Mouse (Mus musculus): ENCODE measurements around the gene Alms1. TPM values are rescaled to one million over a fixed set of nuclear protein-coding genes. Genes with fewer than 3 reads are reported as not detected.
A peak's percentile ranks its signal among the peaks of the same experiment; 100 is the strongest.

Gene Alms1
- polyA plus RNA-seq, 1 experiment from 2014 or later = 7.1 TPM

- Histone ChIP-seq H3K27me3 (ENCODE audit: insufficient read depth, low read length) (no peaks in the 10 kb centered on the region), H3K4me2 (no peak overlapping the region), H3K36me3 (ENCODE audit: insufficient read depth) (no peaks in the 10 kb centered on the region), H3K9ac (no peak overlapping the region), H3K9me3 (ENCODE audit: low read depth, low read length) (no peaks in the 10 kb centered on the region), H3K27ac (ENCODE audit: low read depth) (no peak overlapping the region), H3K4me1 (ENCODE audit: insufficient read depth) (peaks cover 3% of the 10 kb centered on the region; the same call in 1 of the 2 replicates), H3K4me3 (ENCODE audit: low read depth, low read length) (no peak overlapping the region)
- 85% methylated on average over 4 of the region's 4 CpGs for WGBS
- ATAC-seq (ENCODE audit: insufficient read depth) (no peak), DNase-seq (no peak)
- no peak for TF ChIP-seq CTCF (IDR thresholded peaks at IDR 0.05; ENCODE audit: low read depth)
These were observed 2.7 kb upstream of the Alms1 start for GRCm38 (mm10) chr6:85584612-85585011.

DNA sequence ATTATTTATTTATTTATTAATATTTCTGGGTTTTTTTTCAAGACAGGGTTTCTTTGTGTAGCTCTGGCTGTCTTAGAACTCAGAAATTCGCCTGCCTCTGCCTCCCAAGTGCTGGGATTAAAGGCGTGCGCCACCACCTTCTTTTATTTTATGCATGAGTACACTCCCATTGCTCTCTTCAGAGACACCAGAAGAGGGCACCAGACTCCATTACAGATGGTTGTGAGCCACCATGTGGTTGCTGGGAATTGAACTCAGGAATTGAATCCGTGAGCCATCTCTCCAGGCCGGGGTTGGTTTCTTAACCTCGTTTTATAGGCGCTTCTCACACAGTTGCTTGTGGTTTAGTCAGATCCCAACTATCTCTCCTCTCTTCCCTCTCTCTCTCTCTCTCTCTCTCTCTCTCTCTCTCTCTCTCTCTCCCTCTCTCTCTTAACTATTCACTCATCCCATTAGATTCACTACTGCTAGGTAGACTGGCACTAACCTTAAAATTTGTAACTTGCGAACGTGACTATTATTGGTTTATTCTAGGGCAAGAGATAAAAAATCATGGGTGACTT lies 445 bp upstream of the Alms1 start:
- Histone ChIP-seq H3K9me3 (ENCODE audit: low read depth, low read length) (no peaks in the 10 kb centered on the region), H3K9ac (peak overlapping the region; percentile 80; the same call in 1 of the 2 replicates), H3K27me3 (ENCODE audit: insufficient read depth, low read length) (no peaks in the 10 kb centered on the region), H3K4me3 (ENCODE audit: low read depth, low read length) (peak overlapping the region; percentile 84), H3K27ac (ENCODE audit: low read depth) (no peak overlapping the region), H3K4me1 (ENCODE audit: insufficient read depth) (peaks cover 3% of the 10 kb centered on the region; the same call in 1 of the 2 replicates), H3K36me3 (ENCODE audit: insufficient read depth) (no peaks in the 10 kb centered on the region), H3K4me2 (peak overlapping the region; percentile 64)
- 0 out of 2 replicates have a peak, but pooled peaks have one; percentile 1 for ATAC-seq (ENCODE audit: insufficient read depth)
- peak; percentile 16 for DNase-seq
- peak; percentile 39 for TF ChIP-seq CTCF (IDR thresholded peaks at IDR 0.05; ENCODE audit: low read depth)
- WGBS = 27% methylated on average over 9 of the region's 9 CpGs

DNA sequence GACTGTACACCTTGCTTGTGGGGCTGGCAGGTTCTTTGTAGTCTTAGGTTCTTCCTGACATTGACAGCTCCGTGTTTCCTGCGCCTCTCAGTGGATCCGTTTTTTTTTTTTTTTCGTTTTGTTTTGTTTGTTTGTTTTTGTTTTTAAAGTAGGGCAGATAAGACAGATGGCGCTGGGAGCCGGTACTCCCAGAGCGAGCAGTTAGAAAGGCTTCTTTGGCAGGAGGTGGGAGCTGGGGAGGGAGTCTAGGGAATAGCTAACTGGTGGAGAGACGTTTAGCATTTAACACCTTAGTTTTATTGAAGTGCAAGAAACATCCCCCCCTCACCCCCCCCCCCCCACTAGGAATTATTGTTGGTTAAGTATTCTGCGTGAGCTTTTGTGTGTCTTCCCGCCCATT lies 833 bp downstream of the Alms1 start:
- no peaks in the 10 kb centered on the region for H3K9me3 ChIP-seq (ENCODE audit: low read depth, low read length)
- H3K4me2 ChIP-seq = peak overlapping the region; percentile 64
- H3K27me3 ChIP-seq (ENCODE audit: insufficient read depth, low read length) = no peaks in the 10 kb centered on the region
- H3K27ac ChIP-seq (ENCODE audit: low read depth) = peak overlapping the region; percentile 87; the same call in 1 of the 2 replicates
- H3K36me3 ChIP-seq (ENCODE audit: insufficient read depth) = no peaks in the 10 kb centered on the region
- H3K4me1 ChIP-seq (ENCODE audit: insufficient read depth) = peaks cover 3% of the 10 kb centered on the region; the same call in 1 of the 2 replicates
- ATAC-seq (ENCODE audit: insufficient read depth) = no peak
- peak overlapping the region; percentile 84 for H3K4me3 ChIP-seq (ENCODE audit: low read depth, low read length)
- H3K9ac ChIP-seq = peak overlapping the region; percentile 80
- under 1% methylated on average over 10 of the region's 10 CpGs for WGBS
- DNase-seq = peak; percentile 32
- TF ChIP-seq CTCF (IDR thresholded peaks at IDR 0.05; ENCODE audit: low read depth) = no peak

GRCm38 (mm10) chr6:85588568-85588967 lies 1.2 kb downstream of the Alms1 start:
- ATAC-seq (ENCODE audit: insufficient read depth) = no peak
- H3K27ac ChIP-seq (ENCODE audit: low read depth) = no peak overlapping the region
- no peak for TF ChIP-seq CTCF (IDR thresholded peaks at IDR 0.05; ENCODE audit: low read depth)
- DNase-seq = peak; percentile 34
- no peaks in the 10 kb centered on the region for H3K27me3 ChIP-seq (ENCODE audit: insufficient read depth, low read length)
- peak overlapping the region; percentile 80 for H3K9ac ChIP-seq
- peak overlapping the region; percentile 84 for H3K4me3 ChIP-seq (ENCODE audit: low read depth, low read length)
- H3K9me3 ChIP-seq (ENCODE audit: low read depth, low read length) = no peaks in the 10 kb centered on the region
- H3K36me3 ChIP-seq (ENCODE audit: insufficient read depth) = no peaks in the 10 kb centered on the region
- peaks cover 3% of the 10 kb centered on the region; the same call in 1 of the 2 replicates for H3K4me1 ChIP-seq (ENCODE audit: insufficient read depth)
- H3K4me2 ChIP-seq = peak overlapping the region; percentile 64
- WGBS = 7% methylated on average over 4 of the region's 4 CpGs

DNA sequence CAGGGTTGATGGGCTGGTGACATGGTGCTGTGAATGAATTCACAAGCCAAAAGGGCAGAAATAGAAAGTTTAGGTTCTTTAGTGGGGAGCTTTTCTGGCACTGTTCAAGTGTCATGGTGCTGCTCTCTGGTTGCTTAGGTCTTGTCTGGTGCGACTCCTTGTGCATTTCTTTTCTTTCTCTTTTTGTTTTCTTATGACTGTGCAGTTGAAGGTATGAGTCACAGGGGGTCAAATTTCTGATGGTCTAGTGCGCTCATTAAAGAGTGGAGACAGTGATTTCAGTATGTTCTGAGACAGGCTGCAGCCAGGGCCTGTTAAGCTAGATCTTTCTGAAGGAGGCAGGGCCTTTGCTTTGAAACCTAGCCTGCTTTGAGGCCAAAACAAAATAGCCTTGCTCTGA lies 2.8 kb downstream of the Alms1 start:
- Histone ChIP-seq H3K36me3 (ENCODE audit: insufficient read depth) (no peaks in the 10 kb centered on the region), H3K4me3 (ENCODE audit: low read depth, low read length) (no peak overlapping the region), H3K9ac (no peak overlapping the region), H3K27ac (ENCODE audit: low read depth) (no peak overlapping the region), H3K9me3 (ENCODE audit: low read depth, low read length) (no peaks in the 10 kb centered on the region), H3K4me2 (peak overlapping the region; percentile 64; the same call in 1 of the 2 replicates), H3K27me3 (ENCODE audit: insufficient read depth, low read length) (no peaks in the 10 kb centered on the region), H3K4me1 (ENCODE audit: insufficient read depth) (peaks cover 3% of the 10 kb centered on the region; the same call in 1 of the 2 replicates)
- no peak for DNase-seq
- ATAC-seq (ENCODE audit: insufficient read depth) = no peak
- 68% methylated on average over 2 of the region's 2 CpGs for WGBS
- TF ChIP-seq CTCF (IDR thresholded peaks at IDR 0.05; ENCODE audit: low read depth) = no peak

DNA sequence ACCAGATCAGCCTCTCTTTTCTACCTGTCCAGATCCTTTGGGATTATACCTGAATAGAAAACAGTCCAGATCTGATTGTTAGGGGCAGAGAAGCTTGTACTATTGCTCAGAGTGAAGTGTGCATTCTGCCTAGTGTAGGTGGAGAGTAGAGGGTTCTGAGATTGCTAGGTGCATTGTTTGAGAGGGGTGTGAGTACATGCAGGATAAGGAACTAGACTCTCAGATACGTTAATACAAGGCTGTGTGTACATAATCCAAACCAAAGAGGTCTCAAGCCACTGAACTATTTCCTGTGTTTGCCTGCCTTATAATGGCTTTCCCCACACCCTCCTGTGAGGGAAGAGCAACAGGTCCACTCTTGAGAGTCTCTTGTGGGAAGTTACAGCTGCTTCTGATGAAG lies 12.0 kb downstream of the Alms1 start:
- H3K4me2 ChIP-seq = no peak overlapping the region
- H3K27me3 ChIP-seq (ENCODE audit: insufficient read depth, low read length) = no peaks in the 10 kb centered on the region
- no peak for TF ChIP-seq CTCF (IDR thresholded peaks at IDR 0.05; ENCODE audit: low read depth)
- ATAC-seq (ENCODE audit: insufficient read depth) (no peak), DNase-seq (no peak)
- no peak overlapping the region for H3K4me3 ChIP-seq (ENCODE audit: low read depth, low read length)
- H3K27ac ChIP-seq (ENCODE audit: low read depth) = no peak overlapping the region
- no peaks in the 10 kb centered on the region for H3K4me1 ChIP-seq (ENCODE audit: insufficient read depth)
- H3K36me3 ChIP-seq (ENCODE audit: insufficient read depth) = no peaks in the 10 kb centered on the region
- no peaks in the 10 kb centered on the region for H3K9me3 ChIP-seq (ENCODE audit: low read depth, low read length)
- 28% methylated on average over 1 of the region's 1 CpGs for WGBS
- no peak overlapping the region for H3K9ac ChIP-seq

- Histone ChIP-seq H3K4me3 (ENCODE audit: low read depth, low read length) (no peak overlapping the region), H3K9me3 (ENCODE audit: low read depth, low read length) (no peaks in the 10 kb centered on the region), H3K36me3 (ENCODE audit: insufficient read depth) (peaks cover 33% of the 10 kb centered on the region), H3K27me3 (ENCODE audit: insufficient read depth, low read length) (no peaks in the 10 kb centered on the region), H3K9ac (no peak overlapping the region), H3K4me2 (no peak overlapping the region), H3K27ac (ENCODE audit: low read depth) (no peak overlapping the region), H3K4me1 (ENCODE audit: insufficient read depth) (no peaks in the 10 kb centered on the region)
- no peak for DNase-seq
- TF ChIP-seq CTCF (IDR thresholded peaks at IDR 0.05; ENCODE audit: low read depth) = no peak
- WGBS = 72% methylated on average over 1 of the region's 1 CpGs
- no peak for ATAC-seq (ENCODE audit: insufficient read depth)
These were observed 23.2 kb downstream of the Alms1 start for GRCm38 (mm10) chr6:85610511-85610910.
